Mouse (Mus musculus) intestine, embryonic 14.5 days (tissue): ENCODE measurements around the gene Slit3. TPM values are rescaled to one million over a fixed set of nuclear protein-coding genes. Genes with fewer than 3 reads are reported as not detected.

Experiments used
- ATAC-seq: fragments of 200-750 bp; cut with Nextera tagmentation; replicated peaks from 2 replicates; pipeline ENCODE4 v1.8.0; 2017; ENCODE audit warnings: low read depth, moderate number of reproducible peaks, moderate TSS enrichment, moderate library complexity; ENCODE audit not compliant: low FRiP score, low TSS enrichment
- DNase-seq: peaks from one replicate; pipeline ENCODE4 v3.0.0-alpha.2; 2018; ENCODE audit warnings: low spot score
- H3K27ac ChIP-seq: fragments of 300-500 bp; sonication (generic); 2 replicates; pipeline ENCODE4 v1.5.1; 2014; ENCODE audit warnings: low read depth, mild to moderate bottlenecking, control low read depth
- H3K27me3 ChIP-seq: fragments of 300-500 bp; sonication (generic); replicated peaks from 2 replicates; pipeline ENCODE4 v1.6.1; 2014; ENCODE audit warnings: low read length, control low read depth; ENCODE audit not compliant: control insufficient read depth, insufficient read depth
- H3K36me3 ChIP-seq: fragments of 300-500 bp; sonication (generic); 2 replicates; pipeline ENCODE4 v1.6.1; 2014; ENCODE audit warnings: low read length, control low read depth; ENCODE audit not compliant: control insufficient read depth, insufficient read depth
- H3K4me1 ChIP-seq: fragments of 300-500 bp; sonication (generic); replicated peaks from 2 replicates; pipeline ENCODE4 v1.6.1; 2014; ENCODE audit warnings: low read length, control low read depth, mixed read lengths; ENCODE audit not compliant: control insufficient read depth, insufficient read depth
- H3K4me2 ChIP-seq: fragments of 300-500 bp; sonication (generic); 2 replicates; pipeline ENCODE4 v1.6.1; 2014; ENCODE audit warnings: low read length
- H3K4me3 ChIP-seq: fragments of 300-500 bp; sonication (generic); 2 replicates; pipeline ENCODE4 v1.5.1; 2014; ENCODE audit warnings: low read depth, low read length, control low read depth, mixed read lengths
- H3K9ac ChIP-seq: fragments of 300-500 bp; sonication (generic); 2 replicates; pipeline ENCODE4 v1.6.1; 2014; ENCODE audit warnings: mild to moderate bottlenecking, low read length
- H3K9me3 ChIP-seq: fragments of 300-500 bp; sonication (generic); 2 replicates; pipeline ENCODE4 v1.6.1; 2016; ENCODE audit warnings: low read length, control low read depth; ENCODE audit not compliant: control insufficient read depth
- WGBS: fragments of 180-500 bp; shearing (Covaris S2); extraction: QIAGEN DNeasy Blood & Tissue Kit; methylation state at CpG from one replicate; pipeline ENCODE4 v1.1.7; 2014; 5-methylcytosine and 5-hydroxymethylcytosine counted together
- polyA plus RNA-seq: library from polyadenylated mRNA; unstranded; fragments of >200 nt; fragmentation: Nextera tagmentation; extraction: Ambion mirVana; gene quantifications from 2 replicates; pipeline ENCODE4 v1.2.1, GENCODE M21; 2014

The Slit3 gene
- polyA plus RNA-seq, 1 experiment from 2014 or later: 27.6 TPM

DNA sequence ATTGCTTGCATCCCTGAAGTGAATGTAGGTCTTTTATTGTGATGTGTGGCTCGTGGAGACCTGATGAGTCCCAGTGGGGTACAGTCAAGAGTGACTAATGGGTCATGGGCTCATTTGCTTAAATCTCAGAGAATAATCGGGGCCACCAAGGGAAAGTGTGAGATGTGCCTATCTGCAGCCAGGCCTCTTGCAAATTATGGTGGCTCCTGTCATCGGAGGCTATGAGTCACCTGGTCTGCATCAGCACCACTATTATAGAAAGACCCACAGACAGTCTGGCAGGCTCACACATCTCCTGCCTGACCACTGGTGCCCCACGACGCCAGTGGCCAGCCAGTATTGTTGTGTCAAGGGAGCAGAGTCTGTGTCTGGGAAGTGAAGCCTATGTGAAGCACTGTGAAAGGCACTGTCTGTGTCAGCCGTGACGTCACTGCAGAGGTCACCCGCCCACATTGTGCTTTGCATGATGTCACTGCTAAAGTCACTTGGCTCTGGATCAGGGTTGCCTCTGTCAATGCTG lies 171.3 kb downstream of the Slit3 start:
- no peaks in the 10 kb centered on the region for H3K36me3 ChIP-seq
- no peak overlapping the region for H3K9ac ChIP-seq
- no peaks in the 10 kb centered on the region for H3K27me3 ChIP-seq
- DNase-seq: no peak
- ATAC-seq: no peak
- 80% methylated on average over 8 of the region's 8 CpGs for WGBS
- no peaks in the 10 kb centered on the region for H3K4me1 ChIP-seq
- no peak overlapping the region for H3K4me2 ChIP-seq
- H3K27ac ChIP-seq: no peak overlapping the region
- H3K9me3 ChIP-seq: no peaks in the 10 kb centered on the region
- no peak overlapping the region for H3K4me3 ChIP-seq

DNA sequence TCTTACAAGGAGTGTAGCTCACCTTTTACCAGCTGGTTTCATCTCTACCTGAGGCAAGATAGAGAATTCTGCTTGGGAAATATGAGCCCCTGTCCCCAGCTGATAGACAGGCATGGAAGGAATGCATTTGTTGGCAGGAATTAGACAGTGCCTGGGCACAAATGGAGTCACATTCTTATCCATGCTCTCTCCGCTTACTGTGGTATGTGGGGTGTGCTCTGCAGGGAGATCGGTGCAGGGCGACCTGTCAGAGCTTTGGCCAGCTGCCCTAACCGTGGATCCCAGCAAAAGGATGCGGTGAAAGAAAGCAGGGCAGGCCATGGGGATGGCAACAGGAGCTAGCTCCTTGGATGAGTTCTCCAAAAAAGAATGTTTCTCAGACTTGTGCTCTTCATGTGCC lies 172.2 kb downstream of the Slit3 start:
- no peak for ATAC-seq

DNA sequence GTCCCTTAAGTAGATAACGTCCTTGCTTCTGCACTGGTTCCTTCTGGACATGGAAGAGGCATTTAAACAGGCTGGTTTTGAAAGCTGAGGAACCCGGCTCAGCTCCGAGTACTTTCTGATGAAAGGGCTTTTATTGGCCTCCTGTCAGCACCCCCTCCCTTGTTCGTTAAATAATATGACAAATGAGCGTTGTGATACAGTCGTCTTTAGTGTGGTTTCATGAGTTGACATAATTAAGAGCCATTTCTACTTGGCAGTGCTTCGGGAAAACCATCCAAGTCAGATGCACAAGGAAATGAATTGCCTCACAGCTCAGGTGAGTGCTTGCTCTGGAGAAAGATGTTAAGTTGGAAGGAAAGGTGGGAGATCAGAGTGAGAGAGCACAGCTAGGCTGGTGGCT lies 173.6 kb downstream of the Slit3 start:
- DNase-seq (no peak), ATAC-seq (no peak)
- Histone ChIP-seq H3K4me2 (no peak overlapping the region), H3K9ac (no peak overlapping the region), H3K27ac (no peak overlapping the region), H3K36me3 (no peaks in the 10 kb centered on the region), H3K4me3 (no peak overlapping the region), H3K9me3 (no peaks in the 10 kb centered on the region), H3K27me3 (no peaks in the 10 kb centered on the region), H3K4me1 (no peaks in the 10 kb centered on the region)
- 58% methylated on average over 7 of the region's 7 CpGs for WGBS

More for the DNA sequence above, 172.2 kb downstream of the Slit3 start:
- Histone ChIP-seq H3K4me2 (no peak overlapping the region), H3K9me3 (no peaks in the 10 kb centered on the region), H3K27me3 (no peaks in the 10 kb centered on the region), H3K36me3 (no peaks in the 10 kb centered on the region), H3K9ac (no peak overlapping the region), H3K4me3 (no peak overlapping the region), H3K4me1 (no peaks in the 10 kb centered on the region), H3K27ac (no peak overlapping the region)
- no peak for DNase-seq
- WGBS: 72% methylated on average over 5 of the region's 5 CpGs

DNA sequence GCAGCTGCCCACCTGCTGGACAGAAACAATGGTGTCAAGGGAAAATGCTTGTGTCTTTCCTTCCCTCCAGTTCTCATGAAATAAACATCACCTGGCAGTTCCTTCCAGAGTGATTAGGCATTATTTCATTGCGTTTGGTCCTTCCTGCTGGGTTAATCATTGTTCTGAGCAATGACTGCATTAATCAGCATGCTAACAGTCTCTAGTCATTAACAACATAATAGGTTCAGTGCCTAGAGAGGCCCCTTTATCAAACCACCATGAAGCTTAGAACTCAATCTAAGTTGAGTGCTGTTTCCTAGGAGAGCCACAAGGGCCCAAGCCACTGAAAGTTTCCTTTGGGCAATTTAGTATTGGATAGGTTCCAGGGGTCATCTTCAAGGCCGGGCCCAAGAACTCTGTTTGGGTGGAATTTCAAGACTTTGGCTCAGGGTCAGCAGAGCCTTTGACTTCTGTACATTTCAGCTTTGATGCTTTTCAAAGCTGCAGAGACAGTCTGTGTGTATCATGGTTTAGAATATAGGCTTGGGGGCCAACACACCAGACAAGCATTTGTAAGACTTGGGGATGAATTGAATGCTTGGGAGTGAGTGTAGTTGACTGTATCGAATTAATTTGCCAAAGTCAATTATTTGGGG lies 174.3 kb downstream of the Slit3 start:
- no peaks in the 10 kb centered on the region for H3K4me1 ChIP-seq
- H3K36me3 ChIP-seq: no peaks in the 10 kb centered on the region
- no peak overlapping the region for H3K4me3 ChIP-seq
- H3K27ac ChIP-seq: no peak overlapping the region
- H3K9ac ChIP-seq: no peak overlapping the region
- ATAC-seq: no peak
- whole genome bisulfite sequencing: 66% methylated on average over 3 of the region's 3 CpGs
- no peak overlapping the region for H3K4me2 ChIP-seq
- DNase-seq: no peak
- no peaks in the 10 kb centered on the region for H3K9me3 ChIP-seq
- no peaks in the 10 kb centered on the region for H3K27me3 ChIP-seq

DNA sequence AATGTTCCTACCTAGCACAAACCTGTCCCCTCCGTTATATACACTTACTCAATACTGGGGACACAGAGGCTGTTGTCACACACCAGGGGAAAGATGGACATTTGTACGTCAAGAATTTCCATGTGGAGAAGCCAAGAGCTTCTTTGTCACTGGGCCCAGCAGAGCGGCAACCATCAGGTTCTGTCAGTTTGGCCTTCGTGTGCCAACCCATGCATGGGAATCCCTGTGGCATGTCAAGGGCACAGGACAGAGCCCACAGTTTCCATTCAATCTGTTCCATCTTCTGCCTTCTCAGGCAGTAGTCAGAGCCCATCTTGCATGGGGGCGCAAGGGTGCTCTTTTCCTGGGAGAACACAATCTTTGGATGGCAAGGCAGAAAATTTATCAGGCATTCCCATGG lies 175.8 kb downstream of the Slit3 start:
- no peak overlapping the region for H3K4me2 ChIP-seq
- no peak overlapping the region for H3K9ac ChIP-seq
- H3K27me3 ChIP-seq: no peaks in the 10 kb centered on the region
- H3K4me3 ChIP-seq: no peak overlapping the region
- no peaks in the 10 kb centered on the region for H3K36me3 ChIP-seq
- H3K9me3 ChIP-seq: no peaks in the 10 kb centered on the region
- no peak for ATAC-seq
- no peaks in the 10 kb centered on the region for H3K4me1 ChIP-seq
- no peak for DNase-seq
- WGBS: 98% methylated on average over 5 of the region's 5 CpGs
- H3K27ac ChIP-seq: no peak overlapping the region

DNA sequence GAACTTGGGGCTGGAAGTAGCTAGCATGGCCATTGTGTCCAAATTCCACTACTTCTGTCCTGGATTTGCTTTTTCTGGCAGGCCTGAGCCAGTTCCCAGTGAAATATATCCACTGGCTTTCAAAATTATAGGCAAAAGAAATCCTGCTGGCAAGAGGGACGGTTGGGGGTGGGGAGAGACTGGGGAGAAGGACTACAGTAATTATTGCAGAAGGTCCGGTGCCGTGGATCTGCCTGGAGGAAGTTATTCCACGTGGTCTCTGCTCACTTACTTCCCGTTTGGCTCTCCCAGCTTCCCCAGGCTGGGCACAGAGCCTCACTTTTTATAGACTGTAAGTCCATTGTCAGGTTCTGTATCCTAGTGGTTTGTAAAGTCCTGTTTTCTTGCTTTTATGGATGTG lies 176.3 kb downstream of the Slit3 start:
- no peaks in the 10 kb centered on the region for H3K9me3 ChIP-seq
- H3K9ac ChIP-seq: no peak overlapping the region
- ATAC-seq (no peak), DNase-seq (no peak)
- H3K27ac ChIP-seq: no peak overlapping the region
- H3K4me3 ChIP-seq: no peak overlapping the region
- H3K27me3 ChIP-seq: no peaks in the 10 kb centered on the region
- H3K36me3 ChIP-seq: no peaks in the 10 kb centered on the region
- H3K4me2 ChIP-seq: no peak overlapping the region
- WGBS: 58% methylated on average over 5 of the region's 5 CpGs
- no peaks in the 10 kb centered on the region for H3K4me1 ChIP-seq

DNA sequence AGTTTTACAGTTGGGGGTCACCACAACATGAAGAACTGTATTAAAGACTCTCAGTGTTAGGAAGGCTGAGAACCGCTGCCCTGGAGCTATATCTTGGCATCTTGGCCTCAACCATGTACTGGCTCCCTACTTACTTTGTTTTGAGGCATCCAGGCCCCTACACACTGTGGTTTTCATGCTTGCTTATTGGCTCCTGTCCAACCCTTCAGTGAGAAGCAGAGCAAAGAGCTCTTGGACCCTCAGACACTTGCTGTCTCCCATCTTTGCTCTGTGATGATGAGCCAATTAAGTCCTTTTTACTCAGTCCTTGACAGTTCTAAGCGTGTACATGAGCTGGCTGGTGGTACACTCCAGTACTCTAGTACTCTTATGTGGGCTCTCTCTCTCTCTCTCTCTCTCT lies 177.5 kb downstream of the Slit3 start:
- Histone ChIP-seq H3K4me1 (no peaks in the 10 kb centered on the region), H3K4me2 (no peak overlapping the region), H3K9ac (no peak overlapping the region), H3K27ac (no peak overlapping the region), H3K4me3 (no peak overlapping the region), H3K36me3 (no peaks in the 10 kb centered on the region), H3K9me3 (no peaks in the 10 kb centered on the region), H3K27me3 (no peaks in the 10 kb centered on the region)
- DNase-seq (no peak), ATAC-seq (no peak)
- 93% methylated on average over 2 of the region's 2 CpGs for WGBS

DNA sequence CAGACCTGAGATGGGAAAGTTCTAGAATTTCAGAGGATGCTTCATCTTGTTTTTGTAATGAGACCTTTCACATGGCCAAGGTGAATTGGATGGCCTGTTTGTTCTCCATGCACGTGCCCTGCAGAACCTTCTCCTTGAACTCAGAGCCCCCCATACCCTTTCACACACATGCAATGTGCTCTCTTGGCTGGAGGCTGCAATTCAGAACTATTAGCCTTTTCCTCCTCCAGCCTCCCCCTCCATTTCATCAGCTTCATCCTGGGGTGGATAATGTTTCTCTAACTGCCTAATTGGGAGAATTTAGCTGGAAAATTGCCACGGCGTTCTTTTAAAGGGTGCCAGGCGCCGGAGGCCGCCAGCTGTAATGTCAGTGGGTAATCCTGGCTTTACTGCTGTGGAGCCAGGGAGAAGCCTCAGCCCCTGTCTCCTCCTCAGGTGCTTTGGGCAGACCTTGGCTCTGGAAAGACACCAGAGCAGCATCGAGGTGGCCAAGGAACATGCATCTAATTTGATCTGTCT lies 178.9 kb downstream of the Slit3 start:
- Histone ChIP-seq H3K4me3 (no peak overlapping the region), H3K4me2 (no peak overlapping the region), H3K27ac (no peak overlapping the region), H3K27me3 (no peaks in the 10 kb centered on the region), H3K9ac (no peak overlapping the region), H3K4me1 (no peaks in the 10 kb centered on the region), H3K36me3 (no peaks in the 10 kb centered on the region), H3K9me3 (no peaks in the 10 kb centered on the region)
- 78% methylated on average over 7 of the region's 7 CpGs for WGBS
- no peak for DNase-seq
- no peak for ATAC-seq

DNA sequence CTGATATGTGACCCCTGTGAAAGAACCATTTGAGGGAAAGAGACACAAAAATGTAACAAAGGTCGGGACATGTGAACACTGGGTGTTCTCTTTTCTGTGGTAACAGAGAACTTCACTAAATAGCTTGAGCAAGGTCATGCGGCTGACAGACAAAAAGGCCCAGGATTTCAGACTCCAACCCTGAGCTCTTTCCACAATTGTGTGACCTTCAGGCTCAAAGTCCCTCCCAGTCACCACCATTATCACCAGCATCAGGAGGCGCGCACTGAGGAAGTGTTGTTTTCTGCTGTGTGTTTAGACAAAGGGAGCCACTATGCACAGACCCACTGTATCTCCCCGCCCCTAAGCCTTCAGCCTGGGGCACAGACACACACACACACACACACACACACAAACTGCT lies 181.2 kb downstream of the Slit3 start:
- no peak overlapping the region for H3K9ac ChIP-seq

More for the DNA sequence above, 181.2 kb downstream of the Slit3 start:
- DNase-seq (no peak), ATAC-seq (no peak)
- no peak overlapping the region for H3K4me2 ChIP-seq
- H3K27ac ChIP-seq: no peak overlapping the region
- H3K4me3 ChIP-seq: no peak overlapping the region
- WGBS: 81% methylated on average over 5 of the region's 5 CpGs
- H3K27me3 ChIP-seq: no peaks in the 10 kb centered on the region
- no peaks in the 10 kb centered on the region for H3K36me3 ChIP-seq
- no peaks in the 10 kb centered on the region for H3K9me3 ChIP-seq
- H3K4me1 ChIP-seq: no peaks in the 10 kb centered on the region
